Mouse (Mus musculus) adrenal gland, adult 8-10 months (tissue): ENCODE measurements around the gene Cdkn2c. TPM values are rescaled to one million over a fixed set of nuclear protein-coding genes. Genes with fewer than 3 reads are reported as not detected.
"Not testable (repeated sequence)": the region's sequence is repeated elsewhere in the genome, so short reads cannot be mapped to it uniquely, and the experiment has no call there.

Experiments used
- DNase-seq: peaks from one replicate; pipeline ENCODE4 v3.0.0; 2022
- total RNA-seq, 4 experiments: library from RNA; stranded (reverse); gene quantifications; 2 replicates each; pipeline ENCODE4 v1.2.4; 2022

Cdkn2c gene
- 10 to 100 TPM; 68.5 to 77.8 (median 72.5) TPM for total RNA-seq

DNA sequence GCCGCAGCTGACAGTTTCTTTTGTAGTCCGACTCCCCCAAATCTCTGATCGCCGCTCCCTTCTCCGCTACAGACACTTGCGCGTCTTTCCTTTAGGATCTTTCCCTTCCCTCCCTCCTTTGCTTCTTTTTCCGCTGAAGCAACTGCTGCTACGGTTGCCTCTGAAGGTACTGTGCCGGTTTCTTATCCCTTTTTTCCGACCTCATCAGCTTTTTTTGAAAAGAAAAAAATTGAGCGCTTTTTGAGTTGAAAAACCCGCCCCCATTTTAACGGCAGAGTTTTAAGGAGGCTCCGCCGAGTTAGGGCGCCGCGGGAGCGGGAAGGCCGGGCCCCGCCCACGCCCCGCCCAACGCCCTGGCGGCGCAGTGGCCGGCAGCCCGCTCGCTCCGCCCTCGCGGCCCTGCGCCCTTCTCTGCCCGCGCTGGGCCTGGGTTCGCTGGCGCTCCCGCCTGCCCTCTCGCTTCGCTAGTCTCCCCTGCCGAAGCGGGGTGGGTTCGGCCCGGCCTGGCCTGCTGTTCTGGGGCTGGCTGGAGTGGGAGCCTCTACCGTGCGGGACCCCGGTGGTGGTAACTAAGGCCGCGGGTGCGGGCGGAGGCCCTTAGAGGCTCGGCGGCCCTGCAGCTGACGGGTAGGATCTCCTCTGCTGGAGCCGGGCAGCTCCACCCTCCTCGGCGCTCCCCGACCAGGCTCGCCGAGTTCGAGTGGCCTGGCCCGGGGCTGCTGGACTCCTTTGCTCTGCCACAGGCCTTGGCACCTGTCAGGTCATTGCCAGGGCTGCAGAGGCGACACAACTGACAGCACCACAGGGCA, at the start of gene Cdkn2c:
Gene Cdkn2c (minus strand): TSS at position 729 of the 809 bp plus-strand sequence.
- DNase-seq = peak; percentile 83

DNA sequence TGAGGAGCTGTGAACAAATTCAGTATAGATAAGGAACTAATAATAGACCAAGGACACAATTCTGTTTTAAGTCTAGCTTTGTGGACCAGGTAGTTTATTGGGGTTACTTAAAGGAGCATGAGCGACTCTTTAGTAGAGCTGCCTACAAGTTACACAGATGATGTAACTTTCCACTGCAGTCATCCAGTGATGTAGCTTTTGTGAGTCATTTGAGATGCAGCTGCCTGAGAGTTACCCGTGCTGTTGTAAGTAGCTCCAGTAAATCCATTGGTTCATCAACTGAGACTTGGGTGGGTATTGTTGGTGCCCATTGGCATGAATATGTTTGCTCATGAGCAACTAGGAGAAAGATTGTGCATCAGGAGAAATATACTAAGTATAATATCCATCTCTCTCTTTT, 38.4 kb upstream of the Cdkn2c start:
- DNase-seq = no peak

DNA sequence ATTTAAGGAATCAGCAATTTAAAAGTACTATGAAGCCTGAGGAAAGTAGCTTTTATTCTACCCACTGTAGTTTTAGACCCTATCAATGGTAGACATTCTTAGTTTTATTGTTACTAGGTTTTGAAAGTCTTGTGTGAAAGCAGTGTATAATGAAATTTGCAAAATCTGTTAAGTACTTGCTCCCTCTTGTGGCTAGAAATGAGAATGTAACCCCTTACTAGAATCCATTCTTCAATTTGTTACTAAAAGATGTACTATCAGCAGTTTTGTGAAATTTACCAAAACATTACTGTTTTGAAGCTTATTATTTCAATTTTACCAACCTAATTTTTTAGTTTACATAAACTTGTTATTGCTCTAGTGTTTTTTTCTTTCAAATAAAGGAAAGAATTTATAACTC, 36.6 kb upstream of the Cdkn2c start:
- DNase-seq = no peak

DNA sequence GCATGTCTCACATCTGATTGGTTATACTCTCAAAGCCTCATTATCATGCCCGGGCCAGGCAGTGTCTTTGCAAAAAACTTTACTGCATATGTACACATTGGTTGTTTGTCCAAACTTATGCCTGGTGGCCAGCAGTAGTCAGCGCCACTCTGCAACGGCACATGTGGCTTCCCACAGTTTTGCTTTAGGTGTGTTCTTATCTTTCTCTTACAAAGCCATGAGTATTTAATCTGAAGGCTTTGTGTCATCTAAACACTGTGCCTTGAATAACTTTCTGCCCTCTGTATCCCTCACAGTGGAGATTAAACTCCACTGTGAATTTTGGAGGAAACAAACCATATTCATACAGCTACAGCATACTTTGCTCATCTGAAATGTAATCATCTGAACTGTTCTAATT, 33.7 kb upstream of the Cdkn2c start:
- not testable (repeated sequence) for DNase-seq

DNA sequence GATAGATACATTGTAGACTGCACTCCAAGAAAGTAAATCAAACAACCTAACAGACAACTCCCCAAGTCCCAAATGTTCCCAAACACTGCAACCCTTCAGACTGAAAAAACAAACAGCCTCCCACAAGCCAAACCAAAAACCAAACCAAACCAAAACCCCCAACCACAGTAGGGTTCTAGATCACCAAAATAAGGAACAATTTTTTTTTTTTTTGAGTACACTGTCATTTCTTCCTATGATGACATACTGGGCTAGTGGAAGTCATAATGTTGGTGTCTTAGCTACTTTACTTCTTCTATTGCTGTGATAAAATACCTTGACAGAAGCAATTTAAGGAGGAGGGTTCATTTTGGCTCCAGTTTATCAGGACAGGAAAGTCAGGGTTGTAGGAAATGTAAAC, 25.7 kb upstream of the Cdkn2c start:
- DNase-seq = no peak

DNA sequence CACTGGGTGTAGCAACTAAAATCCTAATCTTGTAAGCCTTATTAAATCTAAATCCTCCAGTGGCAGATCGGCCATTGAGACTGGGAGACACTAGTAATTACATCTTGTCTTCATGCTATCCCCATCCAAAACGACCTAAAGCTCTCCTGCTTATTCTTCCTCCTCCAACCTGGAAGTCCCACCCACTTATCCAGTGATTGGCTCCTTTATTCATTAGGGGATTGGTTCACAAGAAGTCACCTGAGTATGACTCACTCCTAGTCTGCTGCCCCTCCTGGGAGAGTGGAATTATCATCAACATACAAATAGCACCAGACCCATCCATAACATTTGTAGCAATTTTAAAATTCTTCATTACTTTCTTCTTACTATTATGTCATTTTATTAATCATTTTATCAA, 16.6 kb upstream of the Cdkn2c start:
- no peak for DNase-seq

DNA sequence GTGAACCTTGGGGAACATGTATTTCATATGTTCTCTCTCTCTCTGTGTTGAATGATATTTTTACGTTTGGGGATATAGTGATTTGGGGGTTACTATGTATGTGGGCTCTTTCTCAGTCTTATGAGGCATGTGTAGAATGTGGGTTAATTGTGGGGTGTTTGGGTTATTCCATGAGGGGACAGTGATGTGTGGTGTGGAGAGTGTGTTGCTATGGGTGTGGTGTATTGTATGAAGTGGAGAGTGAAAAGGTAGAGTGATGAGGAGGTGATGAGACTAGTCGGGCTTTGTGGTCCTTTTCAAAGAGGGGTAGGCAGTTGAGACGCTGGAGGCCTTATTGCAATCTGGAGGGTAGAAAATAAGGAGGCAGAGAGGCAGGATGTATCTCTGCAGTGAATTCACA, 10.2 kb upstream of the Cdkn2c start:
- no peak for DNase-seq

DNA sequence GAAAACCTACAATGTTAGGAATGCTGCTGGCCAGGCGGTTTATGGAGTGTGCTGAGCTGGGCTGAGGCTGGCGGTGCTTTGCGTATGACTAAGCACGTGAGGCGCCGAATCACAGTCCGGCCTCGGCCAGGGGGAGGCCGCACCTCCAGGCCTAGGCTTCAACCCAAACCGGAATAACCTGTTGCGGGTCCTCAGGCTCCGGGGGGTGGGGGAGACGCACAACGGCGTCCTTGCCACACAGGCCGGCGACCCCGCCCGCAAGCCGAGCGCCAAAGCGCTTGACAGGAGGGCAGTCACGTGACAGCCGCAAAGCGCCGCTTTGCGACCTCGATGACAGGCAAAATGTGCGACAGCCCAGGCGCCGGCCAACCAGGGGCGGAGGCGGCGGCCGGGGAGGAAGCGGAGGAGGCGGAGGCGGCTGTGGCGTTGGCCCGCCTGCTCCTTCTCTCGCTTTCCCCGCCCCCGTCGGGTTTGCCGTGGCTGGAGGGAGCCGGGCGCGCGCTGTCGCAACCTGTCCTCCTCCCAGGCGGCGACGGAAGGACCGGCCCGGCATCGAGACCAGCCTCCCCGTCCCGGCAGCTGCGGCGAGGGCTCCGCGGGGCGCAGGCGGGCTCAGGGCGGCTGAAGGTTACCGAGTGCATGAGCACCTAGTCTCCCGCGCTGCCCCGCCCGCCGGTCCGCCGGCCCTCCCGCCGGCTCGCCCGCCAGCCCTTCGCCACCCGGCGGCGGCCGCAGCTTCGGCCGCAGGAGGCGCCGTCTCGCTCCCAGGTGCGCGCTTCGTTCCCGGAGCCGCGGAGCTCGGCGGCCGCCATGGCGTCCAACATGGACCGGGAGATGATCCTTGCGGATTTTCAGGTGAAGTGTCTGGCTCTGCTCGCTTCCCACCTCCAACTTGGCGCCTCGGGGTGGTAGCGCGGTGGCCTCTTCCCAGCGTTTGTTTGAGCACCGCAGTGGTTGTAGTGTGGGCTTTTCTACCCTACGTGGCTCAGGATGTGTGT, 9.5 kb upstream of the Cdkn2c start, which contains the start of gene Faf1:
Gene Faf1 (plus strand): TSS at position 371 of the 998 bp plus-strand sequence.
- DNase-seq = peak; percentile 98

DNA sequence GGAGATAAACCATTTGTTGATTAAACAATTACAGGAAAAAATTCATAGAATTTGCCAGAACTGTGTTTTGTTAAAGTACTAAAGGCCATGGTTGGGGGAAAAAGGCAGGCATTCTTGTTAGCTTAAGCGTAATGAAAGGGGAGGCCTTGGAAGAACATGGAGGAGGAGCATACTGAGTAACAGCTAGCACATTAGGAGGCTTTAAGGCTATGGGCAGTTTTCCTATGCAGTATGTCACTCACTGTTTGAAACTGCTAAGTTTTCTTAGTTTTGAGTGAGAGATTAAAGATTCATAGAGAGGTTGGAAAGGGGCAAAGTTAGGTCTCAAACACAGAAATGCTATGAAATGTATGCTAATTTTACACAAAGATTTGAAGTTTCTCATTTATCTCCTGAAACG, 7.1 kb upstream of the Cdkn2c start:
- no peak for DNase-seq

DNA sequence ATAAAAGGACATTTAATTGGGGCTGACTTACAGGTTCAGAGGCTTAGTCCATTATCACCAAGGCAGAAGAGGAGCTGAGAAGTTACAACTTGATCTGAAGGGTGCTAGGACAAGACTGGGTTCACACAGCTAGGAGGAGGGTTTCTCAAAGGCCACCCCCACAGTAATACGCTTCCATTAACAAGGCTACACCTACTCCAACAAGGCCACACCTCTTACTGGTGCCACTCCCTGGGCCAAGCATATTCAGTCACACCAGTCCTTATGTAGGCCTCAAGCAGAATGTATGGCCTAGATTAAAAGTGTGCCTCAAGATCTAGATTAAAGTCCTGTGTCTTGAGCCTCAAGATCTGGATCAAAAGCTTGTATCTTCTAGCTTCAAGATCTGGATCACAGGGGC, 5.0 kb upstream of the Cdkn2c start:
- DNase-seq = no peak

DNA sequence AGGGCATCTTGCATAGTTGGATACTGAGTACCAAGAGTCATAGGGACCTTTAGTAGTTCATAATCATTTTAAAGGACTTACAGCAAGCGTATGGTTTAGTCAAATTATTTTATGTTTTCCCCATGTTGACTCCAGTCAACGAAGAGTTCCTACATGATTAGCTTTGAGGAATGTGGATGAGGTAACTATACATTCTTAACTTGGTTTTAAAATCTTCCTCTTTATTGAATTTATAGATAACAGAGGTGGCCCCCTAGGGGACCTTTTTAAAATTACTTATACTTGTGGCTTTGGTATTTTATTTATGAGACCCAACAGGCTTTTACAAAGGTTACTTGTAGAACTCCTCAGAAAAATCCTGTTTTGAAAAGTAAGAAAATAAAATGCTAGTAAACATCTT, 3.2 kb upstream of the Cdkn2c start:
- DNase-seq = no peak

DNA sequence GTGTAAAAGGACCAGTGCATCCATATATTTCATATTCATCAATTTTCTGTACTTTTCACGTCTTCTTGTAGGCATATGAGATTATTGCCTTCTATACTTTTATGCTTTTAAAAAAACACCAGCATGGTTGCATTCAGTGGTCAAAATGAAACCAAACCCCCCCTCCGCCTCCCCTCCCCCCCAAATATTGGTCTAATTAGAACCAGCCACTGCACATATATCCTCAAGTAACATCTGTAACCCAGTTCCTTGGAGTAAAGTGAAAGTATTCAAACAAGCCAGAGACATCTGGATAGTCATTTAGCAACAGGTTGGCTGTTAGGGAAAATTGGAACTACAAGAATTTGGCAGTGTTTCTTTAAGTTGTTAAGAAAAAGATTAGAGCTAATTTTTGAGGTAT, 529 bp upstream of the Cdkn2c start:
- DNase-seq = no peak

DNA sequence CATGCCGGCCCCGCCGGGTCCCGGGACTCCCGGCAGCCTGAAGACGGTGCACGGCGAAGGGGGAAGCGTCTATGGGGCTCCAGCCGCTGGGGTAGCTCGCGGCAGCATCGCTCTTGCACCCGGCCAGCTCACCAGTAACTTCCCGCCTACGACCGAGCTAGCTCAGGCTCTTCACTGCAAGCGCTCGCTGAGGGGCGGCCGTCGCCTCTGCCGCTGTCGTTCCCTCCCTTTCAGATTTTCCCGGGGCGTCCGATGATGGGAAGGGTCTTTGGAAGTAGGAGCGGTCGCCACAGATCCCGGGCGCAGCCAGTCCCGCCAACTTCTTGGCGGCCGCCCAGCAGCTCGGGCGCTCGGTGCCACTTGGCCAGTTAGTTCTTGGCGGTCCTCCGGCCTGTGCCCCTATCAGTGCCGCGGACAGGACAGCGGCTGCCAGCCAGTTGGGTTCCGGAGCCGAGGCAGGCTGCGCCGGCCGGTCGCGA, 968 bp downstream of the Cdkn2c start:
- peak; percentile 49 for DNase-seq

DNA sequence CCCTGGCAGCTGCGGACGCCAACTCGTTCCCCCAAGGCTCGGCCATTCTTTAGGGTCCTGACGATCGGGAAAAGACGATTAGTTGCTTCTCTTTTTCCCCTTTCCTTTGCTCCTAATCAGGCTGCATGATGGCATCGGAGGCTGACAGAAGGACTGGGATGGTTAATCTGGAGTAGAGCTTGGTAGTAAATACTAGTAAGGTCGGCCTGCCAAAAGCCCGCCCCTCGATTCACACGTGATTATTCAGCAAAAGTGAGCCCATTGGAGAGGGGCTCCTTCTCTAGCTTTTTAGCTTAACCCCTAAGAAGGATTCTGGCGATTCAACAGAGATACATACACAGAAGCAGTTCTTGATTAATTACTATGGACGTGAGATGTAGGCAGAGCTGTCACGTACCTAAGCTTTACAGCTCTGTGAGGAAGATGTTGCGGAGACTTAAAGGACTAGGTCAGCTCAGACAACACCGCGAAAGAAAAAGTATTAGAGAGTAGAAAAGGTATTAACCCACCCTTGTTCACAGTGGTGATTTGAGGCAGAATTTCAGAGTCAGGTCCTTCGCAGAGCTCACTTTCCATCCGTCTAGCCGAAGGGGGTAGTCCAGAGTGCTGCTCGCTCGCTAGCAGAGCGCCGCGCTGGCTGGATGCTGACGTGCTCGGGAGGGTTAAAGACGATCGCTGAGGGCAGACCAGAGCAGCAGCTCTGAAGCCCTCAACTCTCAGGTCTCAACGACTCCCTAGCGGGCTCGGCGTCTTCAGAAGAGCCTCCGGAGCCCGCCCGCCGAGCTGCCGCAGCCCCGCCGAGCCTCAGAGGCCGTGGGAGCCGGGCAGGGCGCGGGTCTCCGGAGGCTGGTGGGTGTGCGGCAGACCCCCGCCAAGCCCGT, 1.6 kb downstream of the Cdkn2c start:
- peak; percentile 81 for DNase-seq

DNA sequence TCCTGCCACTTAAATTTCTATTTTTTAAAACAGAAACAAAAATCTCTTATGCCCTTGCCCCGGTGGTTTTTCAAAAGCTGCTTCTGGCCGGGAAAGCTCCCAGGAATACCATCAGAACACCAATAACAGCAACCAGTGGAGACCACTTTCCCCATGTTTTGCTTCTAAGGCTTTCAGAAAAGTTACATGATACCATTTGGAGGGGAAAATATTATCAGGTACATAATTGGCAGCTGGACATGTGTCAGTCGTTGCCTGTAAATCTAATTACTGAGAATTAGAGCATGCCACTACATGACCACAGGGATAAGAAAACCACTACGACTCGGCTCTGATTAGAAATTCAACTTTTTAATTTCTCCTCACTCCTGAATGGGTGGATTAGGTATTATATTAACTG, 2.9 kb downstream of the Cdkn2c start:
- DNase-seq = no peak

DNA sequence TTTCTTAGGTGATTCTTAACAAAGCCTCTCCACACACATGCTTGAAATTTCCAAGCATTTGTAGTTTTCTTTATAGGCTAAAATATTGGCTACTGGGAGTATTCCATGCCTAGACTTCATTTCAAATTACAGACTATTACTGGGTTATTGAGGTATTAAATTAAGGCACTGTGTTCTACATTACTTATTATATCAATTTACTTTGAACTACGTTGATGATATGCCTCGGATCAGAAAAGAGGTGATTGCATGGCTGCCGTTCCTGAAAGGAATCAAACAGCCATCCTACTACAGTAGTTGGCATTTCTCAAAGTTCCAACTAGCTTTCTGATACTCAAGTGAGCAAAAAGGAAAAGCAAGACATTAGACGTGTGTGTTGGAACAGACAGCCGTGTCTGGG, 4.7 kb downstream of the Cdkn2c start:
- DNase-seq = no peak

DNA sequence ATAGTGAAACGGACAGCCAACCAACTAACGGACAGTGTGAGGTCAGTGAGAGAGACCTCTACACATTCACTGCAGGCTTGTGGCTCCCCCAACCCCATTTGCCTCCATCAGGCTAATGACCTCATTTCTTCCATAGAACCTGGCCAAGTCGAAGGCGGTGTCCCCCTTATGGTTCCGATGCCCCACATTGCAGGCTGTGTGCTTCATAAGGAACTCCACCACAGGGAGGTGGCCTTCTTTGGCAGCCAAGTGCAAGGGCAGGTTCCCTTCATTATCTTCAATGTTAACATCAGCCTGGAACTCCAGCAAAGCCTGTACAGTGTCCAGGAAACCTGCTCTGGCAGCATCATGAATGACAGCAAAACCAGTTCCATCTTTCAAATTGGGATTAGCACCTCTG, 5.8 kb downstream of the Cdkn2c start:
- no peak for DNase-seq

DNA sequence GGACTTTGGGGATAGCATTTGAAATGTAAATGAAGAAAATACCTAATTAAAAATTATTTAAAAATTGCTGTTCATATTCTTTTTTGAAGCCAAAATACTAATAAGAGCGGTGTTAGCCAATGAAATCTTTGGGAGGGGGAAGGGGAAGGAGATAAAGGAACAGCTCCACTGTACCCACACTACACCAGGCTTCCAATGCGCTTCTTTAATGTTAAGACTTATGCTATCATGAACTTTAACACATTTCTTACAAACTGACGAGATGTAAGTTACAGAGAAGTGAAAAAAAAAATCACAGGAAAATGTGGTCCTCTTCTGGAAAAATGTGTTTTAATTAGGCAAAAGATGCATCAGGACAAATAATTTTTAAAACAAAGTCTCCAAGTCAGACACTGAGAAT, 6.4 kb downstream of the Cdkn2c start:
- no peak for DNase-seq

DNA sequence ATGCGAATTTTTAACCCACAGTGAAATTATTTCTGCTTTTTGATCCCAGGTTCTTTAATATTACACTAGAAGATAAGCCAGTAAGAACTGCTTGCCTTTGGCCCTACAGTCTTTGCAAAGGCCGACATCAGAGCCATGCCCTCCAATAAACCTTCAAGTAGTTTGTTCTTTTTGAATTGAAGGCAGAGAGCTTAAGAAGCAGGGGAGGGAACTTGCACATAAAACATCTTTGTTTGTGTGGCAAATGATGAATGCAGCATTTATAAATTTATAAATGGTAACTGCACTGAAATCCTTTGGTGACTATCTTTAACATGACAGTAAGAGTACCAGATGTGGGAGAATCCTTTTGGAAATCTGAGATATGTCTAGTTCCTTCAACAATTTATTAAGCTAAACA, 7.4 kb downstream of the Cdkn2c start:
- no peak for DNase-seq

DNA sequence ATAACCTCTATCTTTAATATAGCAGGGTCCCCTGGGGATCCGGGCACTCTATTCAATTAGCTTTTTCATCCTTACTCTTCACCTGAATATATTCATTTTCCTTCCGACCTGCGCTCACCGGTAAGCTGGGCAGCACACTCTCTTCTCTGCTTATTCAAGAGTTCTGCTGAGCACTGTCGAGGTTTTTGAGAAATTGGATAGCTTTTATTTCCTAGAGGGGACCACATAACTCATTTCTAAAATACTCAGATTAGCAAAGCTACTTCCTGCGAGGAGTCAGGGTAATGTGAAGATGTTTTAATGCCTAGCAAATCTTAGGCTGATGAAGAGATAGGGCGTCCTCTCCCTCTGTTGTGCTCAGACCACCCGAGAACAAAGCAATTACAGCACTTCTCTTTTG, 8.2 kb downstream of the Cdkn2c start:
- DNase-seq = no peak

DNA sequence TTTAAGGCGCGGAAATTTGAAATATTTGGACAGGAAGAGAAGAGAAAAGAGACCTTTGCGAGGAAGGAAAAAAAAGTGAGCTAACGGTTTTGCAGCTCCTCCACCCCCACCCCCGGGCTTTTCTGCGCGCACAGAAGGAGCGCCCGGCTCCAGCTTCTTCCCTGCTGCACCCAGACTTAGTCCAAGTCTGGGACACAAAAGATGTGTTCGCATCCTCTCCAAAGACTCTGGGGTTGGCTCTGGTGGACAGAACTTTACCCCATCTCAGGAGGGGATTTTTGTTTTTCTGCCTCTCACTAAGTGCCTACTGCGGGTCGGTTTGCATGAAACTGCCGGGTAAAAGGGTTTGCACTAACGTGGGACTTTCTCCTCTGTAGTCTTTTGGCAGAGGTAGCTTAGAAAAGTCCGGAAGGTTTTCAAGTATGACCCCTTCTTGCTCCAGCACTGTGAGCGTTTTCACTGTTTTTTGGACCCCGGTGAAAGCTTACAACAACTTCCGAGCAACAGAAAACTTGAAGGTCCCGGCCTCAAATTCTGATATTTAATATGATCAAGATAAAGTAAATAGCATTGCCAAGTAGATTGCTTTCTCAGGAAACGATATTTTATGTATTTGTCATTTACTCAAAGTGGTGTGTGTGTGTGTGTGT, 9.0 kb downstream of the Cdkn2c start:
- no peak for DNase-seq
